Mouse (Mus musculus) forebrain, embryonic 14.5 days (tissue): ENCODE results near the gene Prrxl1. TPM values are rescaled to one million over a fixed set of nuclear protein-coding genes. Genes with fewer than 3 reads are reported as not detected.

Experiments
- ATAC-seq: fragments of 200-750 bp; cut with Nextera tagmentation; 2 replicates; pipeline ENCODE4 v1.8.0; 2017; ENCODE audit warnings: mild to moderate bottlenecking, moderate library complexity
- DNase-seq: peaks from one replicate; pipeline ENCODE4 v3.0.0-alpha.2; 2015; ENCODE audit warnings: low spot score
- H3K27ac ChIP-seq: fragments of 300-500 bp; sonication (generic); 2 replicates; pipeline ENCODE4 v1.5.1; 2014; ENCODE audit warnings: low read depth, mild to moderate bottlenecking, control low read depth, low read length, moderate library complexity
- H3K27me3 ChIP-seq: fragments of 300-500 bp; sonication (generic); replicated peaks from 2 replicates; pipeline ENCODE4 v1.6.1; 2014; ENCODE audit warnings: low read length, control low read depth, mixed read lengths; ENCODE audit not compliant: control insufficient read depth, insufficient read depth
- H3K36me3 ChIP-seq: fragments of 300-500 bp; sonication (generic); 2 replicates; pipeline ENCODE4 v1.6.1; 2014; ENCODE audit warnings: low read length, control low read depth; ENCODE audit not compliant: control insufficient read depth, insufficient read depth
- H3K4me1 ChIP-seq: fragments of 300-500 bp; sonication (generic); 2 replicates; pipeline ENCODE4 v1.6.1; 2014; ENCODE audit warnings: antibody characterized with exemption, low read length, control low read depth; ENCODE audit not compliant: control insufficient read depth, insufficient read depth
- H3K4me2 ChIP-seq: fragments of 300-500 bp; sonication (generic); 2 replicates; pipeline ENCODE4 v1.6.1; 2014; ENCODE audit warnings: mild to moderate bottlenecking, control low read depth, low read length
- H3K4me3 ChIP-seq: fragments of 300-500 bp; sonication (generic); 2 replicates; pipeline ENCODE4 v1.5.1; 2014; ENCODE audit warnings: low read depth, low read length, control low read depth
- H3K9ac ChIP-seq: fragments of 300-500 bp; sonication (generic); 2 replicates; pipeline ENCODE4 v1.6.1; 2014; ENCODE audit warnings: mild to moderate bottlenecking, low read length, control low read depth, moderate library complexity
- H3K9me3 ChIP-seq: fragments of 300-500 bp; sonication (generic); replicated peaks from 2 replicates; pipeline ENCODE4 v1.6.1; 2016; ENCODE audit warnings: low read length, control low read depth, mixed read lengths; ENCODE audit not compliant: control insufficient read depth
- whole genome bisulfite sequencing: fragments of 180-500 bp; shearing (Covaris S2); extraction: QIAGEN DNeasy Blood & Tissue Kit; methylation state at CpG from one replicate; pipeline ENCODE4 v1.1.7; 2014; 5-methylcytosine and 5-hydroxymethylcytosine counted together
- polyA plus RNA-seq: library from polyadenylated mRNA; unstranded; fragments of >200 nt; fragmentation: Nextera tagmentation; extraction: Ambion mirVana; gene quantifications from 2 replicates; pipeline ENCODE4 v1.2.1, GENCODE M21; 2014

Prrxl1 gene
- polyA plus RNA-seq, 1 experiment from 2014 or later: not detected

GRCm38 (mm10) chr14:32685124-32685826, 86.1 kb downstream of the Prrxl1 start, which contains the start of gene 3425401B19Rik:
Gene 3425401B19Rik, minus strand, starts transcription at chr14:32685293.
- no peaks in the 10 kb centered on the region for H3K27me3 ChIP-seq
- WGBS: 79% methylated on average over 16 of the region's 16 CpGs

GRCm38 (mm10) chr14:32695906-32696305, 96.7 kb downstream of the Prrxl1 start:
- no peak for DNase-seq
- ATAC-seq: no peak
- no peak overlapping the region for H3K4me3 ChIP-seq
- H3K9me3 ChIP-seq: no peaks in the 10 kb centered on the region
- WGBS: 92% methylated on average over 2 of the region's 2 CpGs
- no peaks in the 10 kb centered on the region for H3K36me3 ChIP-seq
- H3K27me3 ChIP-seq: no peaks in the 10 kb centered on the region
- H3K27ac ChIP-seq: no peak overlapping the region
- H3K4me1 ChIP-seq: no peaks in the 10 kb centered on the region
- H3K9ac ChIP-seq: no peak overlapping the region
- no peak overlapping the region for H3K4me2 ChIP-seq

More at GRCm38 (mm10) chr14:32685124-32685826, 86.1 kb downstream of the Prrxl1 start, which contains the start of gene 3425401B19Rik:
- no peak for DNase-seq
- Histone ChIP-seq H3K4me2 (peak within 1 kb of the TSS; percentile 37; the same call in 1 of the 2 replicates), H3K4me3 (no peak within 1 kb of the TSS), H3K27ac (no peak within 1 kb of the TSS), H3K4me1 (peaks cover 11% of the 10 kb centered on the region; the same call in 1 of the 2 replicates), H3K9ac (no peak within 1 kb of the TSS), H3K9me3 (no peaks in the 10 kb centered on the region), H3K36me3 (no peaks in the 10 kb centered on the region)
- no peak for ATAC-seq

- Histone ChIP-seq H3K27ac (no peak overlapping the region), H3K9ac (no peak overlapping the region), H3K27me3 (no peaks in the 10 kb centered on the region), H3K4me3 (no peak overlapping the region), H3K36me3 (no peaks in the 10 kb centered on the region), H3K4me1 (no peaks in the 10 kb centered on the region), H3K4me2 (no peak overlapping the region), H3K9me3 (no peaks in the 10 kb centered on the region)
- WGBS: 89% methylated on average over 2 of the region's 2 CpGs
- DNase-seq (no peak), ATAC-seq (no peak)
Measured at GRCm38 (mm10) chr14:32696344-32696743, 97.1 kb downstream of the Prrxl1 start.

GRCm38 (mm10) chr14:32697774-32698173, 98.6 kb downstream of the Prrxl1 start:
- Histone ChIP-seq H3K36me3 (no peaks in the 10 kb centered on the region), H3K4me2 (no peak overlapping the region), H3K9ac (no peak overlapping the region), H3K4me3 (no peak overlapping the region), H3K9me3 (no peaks in the 10 kb centered on the region), H3K27me3 (no peaks in the 10 kb centered on the region), H3K4me1 (no peaks in the 10 kb centered on the region), H3K27ac (no peak overlapping the region)
- no peak for DNase-seq
- no peak for ATAC-seq
- 91% methylated on average over 8 of the region's 8 CpGs for WGBS

GRCm38 (mm10) chr14:32698556-32698955, 99.3 kb downstream of the Prrxl1 start:
- WGBS: 92% methylated on average over 3 of the region's 3 CpGs
- H3K36me3 ChIP-seq: no peaks in the 10 kb centered on the region
- H3K27me3 ChIP-seq: no peaks in the 10 kb centered on the region
- no peak overlapping the region for H3K4me2 ChIP-seq
- DNase-seq: no peak
- ATAC-seq: no peak
- H3K4me3 ChIP-seq: no peak overlapping the region
- no peak overlapping the region for H3K9ac ChIP-seq
- no peak overlapping the region for H3K27ac ChIP-seq
- H3K4me1 ChIP-seq: no peaks in the 10 kb centered on the region
- no peaks in the 10 kb centered on the region for H3K9me3 ChIP-seq

Other genes starting within 250 kb of the Prrxl1 start
- 0.84 and 1.1 TPM in 2 replicates for gene 1700024G13Rik, start 211.0 kb upstream of the Prrxl1 start, polyA plus RNA-seq
- gene Slc18a3, start 134.6 kb upstream of the Prrxl1 start, polyA plus RNA-seq: 0.84 and 1.3 TPM in 2 replicates
- not detected in 2 replicates for gene Chat, start 133.4 kb upstream of the Prrxl1 start, polyA plus RNA-seq
- 14.8 and 24.2 TPM in 2 replicates for gene Ercc6, start 85.9 kb upstream of the Prrxl1 start, polyA plus RNA-seq
- not detected in 2 replicates for gene 3425401B19Rik, start 85.9 kb downstream of the Prrxl1 start, polyA plus RNA-seq
- 0.28 and 0.56 TPM in 2 replicates for gene Tmem273, start 186.6 kb downstream of the Prrxl1 start, polyA plus RNA-seq
- not detected in 2 replicates for gene Fam170b, start 234.6 kb downstream of the Prrxl1 start, polyA plus RNA-seq